Mouse (Mus musculus) E14TG2a.4 (cell line): ENCODE results near the gene Arel1.

Experiments
- CTCF ChIP-seq: conservative IDR thresholded peaks from 2 replicates; pipeline ENCODE4 v1.5.1; 2014; ENCODE audit warnings: low read length
- NANOG ChIP-seq: IDR thresholded peaks from 2 replicates; pipeline ENCODE4 v1.6.1; 2014; ENCODE audit warnings: borderline replicate concordance, low read length, mixed read lengths

DNA sequence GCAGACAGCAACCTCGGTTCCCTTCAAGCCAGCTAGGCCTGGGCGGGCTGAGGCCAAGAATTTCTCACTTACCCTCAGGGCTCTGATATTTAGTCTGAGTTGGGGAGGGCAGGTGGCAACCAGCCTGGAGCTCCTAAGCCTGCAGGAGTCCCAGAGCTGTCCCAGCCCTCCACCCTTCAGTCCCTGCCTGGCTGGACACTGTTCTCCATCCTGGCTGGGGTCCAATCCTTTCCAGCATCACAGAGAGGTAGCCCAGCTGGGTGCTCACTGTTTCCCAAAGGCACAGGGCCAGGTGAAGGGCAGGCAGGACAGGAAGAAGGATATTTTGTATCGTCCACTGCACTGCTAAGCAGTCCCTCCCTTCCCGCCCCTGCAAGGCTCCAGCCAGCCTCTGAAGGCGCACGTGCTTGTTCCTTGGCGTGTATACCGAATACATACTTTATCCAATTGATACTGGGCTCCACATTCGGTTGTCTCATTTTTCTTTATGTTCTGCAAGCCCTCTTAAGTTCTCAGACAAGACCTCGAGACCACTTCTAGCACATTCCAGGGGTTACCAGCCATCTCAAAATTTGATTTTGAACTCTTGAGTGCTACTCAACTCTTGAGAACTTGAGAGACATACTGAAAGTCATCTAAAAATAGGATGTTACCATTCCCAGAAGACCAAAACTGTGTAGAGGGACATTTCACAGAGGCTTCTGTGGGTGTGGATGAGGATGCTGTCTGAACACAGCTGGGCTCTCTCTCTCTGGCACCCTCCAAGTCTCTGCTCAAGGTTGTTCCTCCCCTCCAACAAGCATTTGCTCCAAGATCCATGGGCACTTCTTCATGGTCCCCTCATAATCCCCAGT is 62.8 kb downstream of the Arel1 start:
- TF ChIP-seq NANOG (no peak), CTCF (no peak)
